Mouse (Mus musculus): ENCODE measurements around the gene Filip1.

The Filip1 gene

GRCm38 (mm10) chr9:79829842-79830800 lies 182.5 kb downstream of the Filip1 start:
- DNase-seq (ENCODE audit: low read depth, low spot score) = no peak

- no peak for DNase-seq (ENCODE audit: low read depth, low spot score)
Measured at GRCm38 (mm10) chr9:79827072-79827471, 185.6 kb downstream of the Filip1 start.

- no peak for DNase-seq (ENCODE audit: low read depth, low spot score)
Measured at GRCm38 (mm10) chr9:79825526-79825925, 187.1 kb downstream of the Filip1 start.

GRCm38 (mm10) chr9:79823856-79824255 lies 188.8 kb downstream of the Filip1 start:
- DNase-seq (ENCODE audit: low read depth, low spot score) = no peak

- no peak for DNase-seq (ENCODE audit: low read depth, low spot score)
Measured at GRCm38 (mm10) chr9:79823438-79823837, 189.2 kb downstream of the Filip1 start.

- DNase-seq (ENCODE audit: low read depth, low spot score) = no peak
Measured at GRCm38 (mm10) chr9:79816464-79816863, 196.2 kb downstream of the Filip1 start.

- DNase-seq (ENCODE audit: low read depth, low spot score) = no peak
Measured at GRCm38 (mm10) chr9:79816013-79816412, 196.6 kb downstream of the Filip1 start.

- DNase-seq (ENCODE audit: low read depth, low spot score) = no peak
Measured at GRCm38 (mm10) chr9:79814592-79814991, 198.1 kb downstream of the Filip1 start.

GRCm38 (mm10) chr9:79810969-79811902 lies 201.4 kb downstream of the Filip1 start:
- no peak for DNase-seq (ENCODE audit: low read depth, low spot score)

- DNase-seq (ENCODE audit: low read depth, low spot score) = no peak
Measured at GRCm38 (mm10) chr9:79810534-79810933, 202.1 kb downstream of the Filip1 start.

GRCm38 (mm10) chr9:79809411-79809810 lies 203.2 kb downstream of the Filip1 start:
- no peak for DNase-seq (ENCODE audit: low read depth, low spot score)

GRCm38 (mm10) chr9:79807178-79807577 lies 205.5 kb downstream of the Filip1 start:
- no peak for DNase-seq (ENCODE audit: low read depth, low spot score)

GRCm38 (mm10) chr9:79806317-79807075 lies 206.2 kb downstream of the Filip1 start:
- DNase-seq (ENCODE audit: low read depth, low spot score) = peak; percentile 49

GRCm38 (mm10) chr9:79805426-79805825 lies 207.2 kb downstream of the Filip1 start:
- no peak for DNase-seq (ENCODE audit: low read depth, low spot score)

- DNase-seq (ENCODE audit: low read depth, low spot score) = no peak
Measured at GRCm38 (mm10) chr9:79796461-79797135, 216.1 kb downstream of the Filip1 start.

GRCm38 (mm10) chr9:79795076-79795475 lies 217.6 kb downstream of the Filip1 start:
- DNase-seq (ENCODE audit: low read depth, low spot score) = no peak

GRCm38 (mm10) chr9:79792841-79793835 lies 219.5 kb downstream of the Filip1 start, which contains the start of gene Tmem30a:
Gene Tmem30a (minus strand): TSS chr9:79793507.
- peak; percentile 98 for DNase-seq (ENCODE audit: low read depth, low spot score)

GRCm38 (mm10) chr9:79785794-79786085 lies 226.9 kb downstream of the Filip1 start:
- DNase-seq (ENCODE audit: low read depth, low spot score) = no peak

- no peak for DNase-seq (ENCODE audit: low read depth, low spot score)
Measured at GRCm38 (mm10) chr9:79784934-79785793, 227.5 kb downstream of the Filip1 start.

Data from ES-CJ7 (cell line).